Mouse (Mus musculus) hindbrain, embryonic 15.5 days (tissue): ENCODE results near the gene Fam172a. TPM values are rescaled to one million over a fixed set of nuclear protein-coding genes. Genes with fewer than 3 reads are reported as not detected.

Experiments
- ATAC-seq: fragments of 200-750 bp; cut with Nextera tagmentation; 2 replicates; pipeline ENCODE4 v1.8.0; 2017; ENCODE audit warnings: low read depth, moderate number of reproducible peaks, moderate TSS enrichment; ENCODE audit not compliant: low FRiP score
- H3K27ac ChIP-seq: fragments of 300-500 bp; sonication (generic); replicated peaks from 2 replicates; pipeline ENCODE4 v1.5.1; 2015; ENCODE audit warnings: mild to moderate bottlenecking, inconsistent platforms
- H3K27me3 ChIP-seq: fragments of 300-500 bp; sonication (generic); 2 replicates; pipeline ENCODE4 v1.6.1; 2015; ENCODE audit warnings: control low read depth, inconsistent platforms
- H3K36me3 ChIP-seq: fragments of 300-500 bp; sonication (generic); 2 replicates; pipeline ENCODE4 v1.6.1; 2015; ENCODE audit warnings: control low read depth, inconsistent platforms
- H3K4me1 ChIP-seq: fragments of 300-500 bp; sonication (generic); replicated peaks from 2 replicates; pipeline ENCODE4 v1.6.1; 2015; ENCODE audit warnings: control low read depth, inconsistent platforms
- H3K4me2 ChIP-seq: fragments of 300-500 bp; sonication (generic); 2 replicates; pipeline ENCODE4 v1.6.1; 2015; ENCODE audit warnings: moderate library complexity, mild to moderate bottlenecking, inconsistent platforms
- H3K4me3 ChIP-seq: fragments of 300-500 bp; sonication (generic); 2 replicates; pipeline ENCODE4 v1.5.1; 2015; ENCODE audit warnings: mild to moderate bottlenecking, inconsistent platforms
- H3K9ac ChIP-seq: fragments of 300-500 bp; sonication (generic); 2 replicates; pipeline ENCODE4 v1.6.1; 2015; ENCODE audit warnings: inconsistent platforms
- H3K9me3 ChIP-seq: fragments of 300-500 bp; sonication (generic); 2 replicates; pipeline ENCODE4 v1.6.1; 2016; ENCODE audit warnings: control low read depth, inconsistent platforms
- WGBS: fragments of 180-500 bp; shearing (Covaris S2); methylation state at CpG from one replicate; pipeline ENCODE4 v1.1.7; 2015; 5-methylcytosine and 5-hydroxymethylcytosine counted together
- polyA plus RNA-seq: library from polyadenylated mRNA; unstranded; fragments of >200 nt; fragmentation: Nextera tagmentation; extraction: Ambion mirVana; gene quantifications from 2 replicates; pipeline ENCODE4 v1.2.1, GENCODE M21; 2015

Fam172a gene
- polyA plus RNA-seq, 1 experiment from 2014 or later: 38.2 TPM

- Histone ChIP-seq H3K9ac (no peak overlapping the region), H3K4me2 (no peak overlapping the region), H3K27ac (no peak overlapping the region), H3K27me3 (no peaks in the 10 kb centered on the region), H3K4me3 (no peak overlapping the region), H3K4me1 (no peaks in the 10 kb centered on the region), H3K36me3 (no peaks in the 10 kb centered on the region), H3K9me3 (no peaks in the 10 kb centered on the region)
- no peak for ATAC-seq
Observed at GRCm38 (mm10) chr13:78090701-78091100, 388.9 kb downstream of the Fam172a start.

- Histone ChIP-seq H3K4me3 (no peak overlapping the region), H3K9me3 (no peaks in the 10 kb centered on the region), H3K36me3 (no peaks in the 10 kb centered on the region), H3K4me2 (no peak overlapping the region), H3K27ac (no peak overlapping the region), H3K27me3 (no peaks in the 10 kb centered on the region), H3K9ac (no peak overlapping the region), H3K4me1 (no peaks in the 10 kb centered on the region)
- WGBS: 70% methylated on average over 3 of the region's 3 CpGs
- ATAC-seq: no peak
Observed at GRCm38 (mm10) chr13:78091949-78092348, 390.1 kb downstream of the Fam172a start.

GRCm38 (mm10) chr13:78094352-78094751, 392.5 kb downstream of the Fam172a start:
- H3K27me3 ChIP-seq: no peaks in the 10 kb centered on the region
- 83% methylated on average over 2 of the region's 2 CpGs for WGBS
- H3K27ac ChIP-seq: no peak overlapping the region
- H3K4me1 ChIP-seq: no peaks in the 10 kb centered on the region
- H3K4me3 ChIP-seq: no peak overlapping the region
- H3K4me2 ChIP-seq: no peak overlapping the region
- no peak overlapping the region for H3K9ac ChIP-seq
- ATAC-seq: no peak
- H3K36me3 ChIP-seq: no peaks in the 10 kb centered on the region
- H3K9me3 ChIP-seq: no peaks in the 10 kb centered on the region

- ATAC-seq: no peak
- Histone ChIP-seq H3K9me3 (no peaks in the 10 kb centered on the region), H3K9ac (no peak overlapping the region), H3K4me3 (no peak overlapping the region), H3K36me3 (no peaks in the 10 kb centered on the region), H3K27ac (no peak overlapping the region), H3K4me1 (0 out of 2 replicates have a peak, but pooled peaks cover 6% of the 10 kb centered on the region), H3K27me3 (no peaks in the 10 kb centered on the region), H3K4me2 (no peak overlapping the region)
- 90% methylated on average over 1 of the region's 1 CpGs for WGBS
Observed at GRCm38 (mm10) chr13:78095071-78095973, 393.5 kb downstream of the Fam172a start.

- 85% methylated on average over 5 of the region's 5 CpGs for WGBS
- no peaks in the 10 kb centered on the region for H3K27me3 ChIP-seq
- H3K9me3 ChIP-seq: no peaks in the 10 kb centered on the region
- no peak overlapping the region for H3K27ac ChIP-seq
- ATAC-seq: no peak
- H3K36me3 ChIP-seq: no peaks in the 10 kb centered on the region
- no peak overlapping the region for H3K9ac ChIP-seq
- H3K4me1 ChIP-seq: 0 out of 2 replicates have a peak, but pooled peaks cover 7% of the 10 kb centered on the region
- no peak overlapping the region for H3K4me2 ChIP-seq
- H3K4me3 ChIP-seq: no peak overlapping the region
Observed at GRCm38 (mm10) chr13:78098858-78099445, 397.1 kb downstream of the Fam172a start.

GRCm38 (mm10) chr13:78099746-78100530, 398.1 kb downstream of the Fam172a start:
- no peaks in the 10 kb centered on the region for H3K9me3 ChIP-seq
- H3K27ac ChIP-seq: no peak overlapping the region
- 48% methylated on average over 3 of the region's 3 CpGs for whole genome bisulfite sequencing
- no peaks in the 10 kb centered on the region for H3K36me3 ChIP-seq
- no peak overlapping the region for H3K4me2 ChIP-seq
- H3K9ac ChIP-seq: no peak overlapping the region
- H3K27me3 ChIP-seq: no peaks in the 10 kb centered on the region
- ATAC-seq: peak; percentile 69; the same call in 1 of the 2 replicates
- no peak overlapping the region for H3K4me3 ChIP-seq
- 0 out of 2 replicates have a peak, but pooled peaks cover 7% of the 10 kb centered on the region for H3K4me1 ChIP-seq

GRCm38 (mm10) chr13:78100664-78101063, 398.8 kb downstream of the Fam172a start:
- Histone ChIP-seq H3K4me1 (0 out of 2 replicates have a peak, but pooled peaks cover 7% of the 10 kb centered on the region), H3K27me3 (no peaks in the 10 kb centered on the region), H3K9me3 (no peaks in the 10 kb centered on the region), H3K27ac (no peak overlapping the region), H3K36me3 (no peaks in the 10 kb centered on the region), H3K9ac (no peak overlapping the region), H3K4me2 (no peak overlapping the region), H3K4me3 (no peak overlapping the region)
- WGBS: 67% methylated on average over 3 of the region's 3 CpGs
- ATAC-seq: no peak

- no peak overlapping the region for H3K27ac ChIP-seq
- no peak overlapping the region for H3K4me2 ChIP-seq
- 0 out of 2 replicates have a peak, but pooled peaks cover 7% of the 10 kb centered on the region for H3K4me1 ChIP-seq
- no peak overlapping the region for H3K4me3 ChIP-seq
- H3K9ac ChIP-seq: no peak overlapping the region
- no peak for ATAC-seq
- 84% methylated on average over 2 of the region's 2 CpGs for WGBS
- no peaks in the 10 kb centered on the region for H3K9me3 ChIP-seq
- no peaks in the 10 kb centered on the region for H3K36me3 ChIP-seq
- no peaks in the 10 kb centered on the region for H3K27me3 ChIP-seq
Observed at GRCm38 (mm10) chr13:78102337-78102736, 400.5 kb downstream of the Fam172a start.

- H3K27ac ChIP-seq: no peak overlapping the region
- WGBS: 84% methylated on average over 3 of the region's 3 CpGs
Observed at GRCm38 (mm10) chr13:78104851-78105250, 403.0 kb downstream of the Fam172a start.

GRCm38 (mm10) chr13:78110648-78111047, 408.8 kb downstream of the Fam172a start:
- Histone ChIP-seq H3K9ac (no peak overlapping the region), H3K27ac (no peak overlapping the region), H3K9me3 (no peaks in the 10 kb centered on the region), H3K4me2 (no peak overlapping the region), H3K27me3 (no peaks in the 10 kb centered on the region), H3K4me1 (no peaks in the 10 kb centered on the region), H3K36me3 (no peaks in the 10 kb centered on the region), H3K4me3 (no peak overlapping the region)
- 64% methylated on average over 4 of the region's 4 CpGs for WGBS
- ATAC-seq: no peak

More at GRCm38 (mm10) chr13:78104851-78105250, 403.0 kb downstream of the Fam172a start:
- no peaks in the 10 kb centered on the region for H3K27me3 ChIP-seq
- no peak overlapping the region for H3K9ac ChIP-seq
- no peak overlapping the region for H3K4me3 ChIP-seq
- no peak overlapping the region for H3K4me2 ChIP-seq
- no peak for ATAC-seq
- H3K9me3 ChIP-seq: no peaks in the 10 kb centered on the region
- no peaks in the 10 kb centered on the region for H3K36me3 ChIP-seq
- 0 out of 2 replicates have a peak, but pooled peaks cover 5% of the 10 kb centered on the region for H3K4me1 ChIP-seq

GRCm38 (mm10) chr13:78113978-78114377, 412.1 kb downstream of the Fam172a start:
- Histone ChIP-seq H3K27me3 (no peaks in the 10 kb centered on the region), H3K9me3 (no peaks in the 10 kb centered on the region), H3K27ac (no peak overlapping the region), H3K4me2 (no peak overlapping the region), H3K4me3 (no peak overlapping the region), H3K4me1 (no peaks in the 10 kb centered on the region), H3K36me3 (no peaks in the 10 kb centered on the region), H3K9ac (no peak overlapping the region)
- WGBS: 78% methylated on average over 4 of the region's 4 CpGs
- no peak for ATAC-seq

- Histone ChIP-seq H3K9ac (no peak overlapping the region), H3K27me3 (no peaks in the 10 kb centered on the region), H3K27ac (no peak overlapping the region), H3K9me3 (no peaks in the 10 kb centered on the region), H3K4me1 (no peaks in the 10 kb centered on the region), H3K4me3 (no peak overlapping the region), H3K4me2 (no peak overlapping the region), H3K36me3 (no peaks in the 10 kb centered on the region)
- WGBS: 70% methylated on average over 1 of the region's 1 CpGs
- no peak for ATAC-seq
Observed at GRCm38 (mm10) chr13:78118715-78119114, 416.9 kb downstream of the Fam172a start.
